Mouse (Mus musculus): ENCODE results near the gene Cav1.

Gene Cav1

DNA sequence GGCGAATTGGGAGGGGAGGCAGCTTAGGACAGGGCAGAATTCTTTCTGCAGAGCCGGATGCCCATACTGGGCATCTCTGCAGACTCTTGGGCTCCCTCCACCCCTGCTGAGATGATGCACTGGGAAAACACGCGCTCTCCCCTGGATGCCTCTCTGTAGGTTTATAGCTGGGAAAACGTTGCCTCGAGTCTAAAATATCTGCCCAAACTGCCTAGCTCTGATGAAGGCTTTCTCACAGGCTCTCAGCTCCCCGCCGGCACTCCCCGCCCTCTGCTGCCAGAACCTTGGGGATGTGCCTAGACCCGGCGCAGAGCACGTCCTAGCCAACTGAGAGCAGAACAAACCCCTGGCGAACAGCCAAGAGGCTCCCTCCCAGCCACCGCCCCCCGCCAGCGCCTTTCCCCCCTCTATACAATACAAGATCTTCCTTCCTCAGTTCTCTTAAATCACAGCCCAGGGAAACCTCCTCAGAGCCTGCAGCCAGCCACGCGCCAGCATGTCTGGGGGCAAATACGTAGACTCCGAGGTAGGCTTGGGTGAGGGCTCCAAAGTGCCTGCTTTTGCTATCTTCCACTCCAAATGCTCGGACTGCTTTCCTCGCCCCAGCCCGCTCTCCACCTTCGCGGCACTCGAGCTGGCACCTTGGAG, at the start of gene Cav1:
Gene Cav1 (plus strand): TSS at position 382 of the 648 bp plus-strand sequence.
- peak; percentile 76 for DNase-seq

GRCm38 (mm10) chr6:17258142-17258541, 48.0 kb upstream of the Cav1 start:
- DNase-seq: no peak

GRCm38 (mm10) chr6:17258911-17259310, 47.2 kb upstream of the Cav1 start:
- DNase-seq: no peak

DNA sequence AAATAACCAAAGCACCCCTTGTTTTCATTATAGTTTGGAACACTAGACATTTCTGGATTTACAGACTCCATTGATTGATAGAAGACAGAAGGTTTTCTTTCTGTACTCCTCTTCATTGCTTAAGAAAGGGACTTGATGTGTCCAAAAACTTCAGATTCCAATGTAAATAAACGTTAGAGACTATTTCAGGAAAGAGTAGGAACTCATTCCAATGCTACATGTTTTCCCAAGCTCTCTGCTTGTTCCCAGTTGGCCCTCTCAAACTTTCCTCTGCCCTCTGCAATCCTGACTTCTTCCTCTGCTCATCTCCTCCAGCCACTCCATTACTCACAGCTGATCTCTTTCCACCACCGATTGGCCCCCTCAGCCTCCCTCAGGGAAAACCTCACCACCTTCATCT, 43.3 kb upstream of the Cav1 start:
- no peak for DNase-seq

- no peak for DNase-seq
These were observed 41.1 kb upstream of the Cav1 start for GRCm38 (mm10) chr6:17265043-17265442.

DNA sequence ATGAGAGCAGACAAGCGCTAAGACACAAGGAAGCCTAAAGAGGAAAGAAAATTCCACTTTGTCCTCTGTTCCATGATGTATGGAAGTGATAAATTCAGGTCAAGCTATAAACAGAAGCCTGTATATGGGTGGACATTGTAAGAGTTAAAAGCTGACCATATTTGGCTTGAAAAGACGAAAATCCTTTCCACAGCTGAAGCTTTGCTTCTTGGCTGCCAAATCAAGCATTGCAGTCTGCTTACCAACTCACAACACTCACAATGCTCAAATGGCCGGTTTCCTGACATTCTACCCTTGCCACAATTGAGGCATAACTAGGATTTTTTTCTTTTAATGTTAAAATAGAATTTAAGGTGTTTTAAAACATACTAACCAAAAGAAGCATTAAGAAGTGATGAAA, 39.7 kb upstream of the Cav1 start:
- DNase-seq: no peak

- DNase-seq: no peak
These were observed 27.8 kb upstream of the Cav1 start for GRCm38 (mm10) chr6:17278366-17278765.

GRCm38 (mm10) chr6:17280939-17281756, 25.0 kb upstream of the Cav1 start, which contains the start of gene Cav2:
Gene Cav2 (plus strand): TSS chr6:17281185.
- DNase-seq: peak; percentile 70

DNA sequence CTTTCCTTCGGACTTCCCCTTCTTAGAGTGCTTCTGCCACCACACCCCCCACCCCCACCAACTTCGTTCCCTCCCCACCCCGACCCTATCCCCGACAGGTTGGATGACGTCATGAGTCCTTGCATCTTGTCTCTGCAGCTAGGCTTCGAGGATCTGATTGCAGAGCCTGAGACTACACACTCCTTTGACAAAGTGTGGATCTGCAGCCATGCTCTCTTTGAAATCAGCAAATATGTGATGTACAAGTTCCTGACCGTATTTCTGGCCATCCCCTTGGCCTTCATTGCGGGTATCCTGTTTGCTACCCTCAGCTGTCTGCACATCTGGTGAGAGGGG, 24.4 kb upstream of the Cav1 start:
- no peak for DNase-seq

DNA sequence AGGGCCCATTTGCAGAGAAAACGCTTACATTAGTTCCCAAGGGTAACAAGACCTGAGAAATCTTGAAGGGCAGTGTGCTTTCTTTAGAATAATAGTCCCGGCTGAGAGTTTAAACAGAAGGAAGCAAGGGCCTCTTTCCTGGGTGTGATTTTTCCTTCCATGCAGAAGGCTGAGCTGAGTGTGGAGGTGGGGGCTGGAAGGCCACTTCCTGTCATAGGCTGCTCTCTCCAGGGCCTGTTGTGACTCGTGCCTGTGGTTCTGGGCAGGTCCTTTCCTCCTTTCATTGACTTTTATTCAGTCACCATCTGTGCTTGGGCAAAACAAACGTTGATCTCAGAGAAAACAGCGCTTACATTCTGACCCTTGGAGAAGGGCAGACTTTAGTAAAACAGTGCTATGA, 24.0 kb upstream of the Cav1 start:
- no peak for DNase-seq

- no peak for DNase-seq
These were observed 22.3 kb upstream of the Cav1 start for GRCm38 (mm10) chr6:17283834-17284233.

GRCm38 (mm10) chr6:17286381-17286780, 19.8 kb upstream of the Cav1 start:
- no peak for DNase-seq

GRCm38 (mm10) chr6:17295116-17295515, 11.0 kb upstream of the Cav1 start:
- no peak for DNase-seq

DNA sequence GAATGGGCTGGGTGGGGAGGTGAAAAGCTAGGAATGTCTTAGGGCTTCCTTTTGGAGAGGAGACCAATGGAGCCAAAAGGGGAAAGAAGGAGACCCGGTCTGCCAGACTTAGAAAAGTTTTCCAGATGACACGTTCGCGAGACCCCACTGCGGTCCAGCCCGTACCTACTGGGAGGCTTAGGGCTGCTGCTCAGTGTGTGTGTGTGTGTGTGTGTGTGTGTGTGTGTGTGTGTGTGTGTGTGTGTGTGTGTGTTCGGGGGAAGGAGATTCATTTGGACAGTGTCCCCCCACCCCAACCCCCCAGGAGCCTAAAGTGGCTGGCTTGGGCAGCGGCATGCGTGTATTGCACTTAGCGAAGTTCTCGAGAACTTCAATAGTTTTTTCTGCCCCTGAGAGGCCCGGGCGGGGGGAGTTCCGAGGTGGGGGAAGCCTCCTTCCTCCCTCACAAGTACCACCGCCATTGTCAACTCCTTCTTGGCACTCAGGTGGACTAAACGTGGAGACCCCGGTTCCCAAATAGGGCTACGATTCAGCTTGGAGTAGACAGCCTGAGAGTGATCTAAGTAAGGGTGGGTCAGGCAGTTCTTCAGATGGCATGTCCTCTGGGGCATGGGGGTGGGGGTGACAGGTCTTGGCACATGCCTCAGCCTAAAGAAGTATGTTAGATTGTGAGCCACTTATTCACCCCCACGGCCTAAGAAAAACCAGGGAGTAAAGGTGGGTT, 629 bp downstream of the Cav1 start:
- peak; percentile 39 for DNase-seq

GRCm38 (mm10) chr6:17307461-17308115, 1.5 kb downstream of the Cav1 start:
- peak; percentile 73 for DNase-seq

- DNase-seq: no peak
These were observed 2.5 kb downstream of the Cav1 start for GRCm38 (mm10) chr6:17308661-17309060.

GRCm38 (mm10) chr6:17309260-17309659, 3.1 kb downstream of the Cav1 start:
- DNase-seq: no peak

GRCm38 (mm10) chr6:17314241-17314640, 8.1 kb downstream of the Cav1 start:
- no peak for DNase-seq

- no peak for DNase-seq
These were observed 8.8 kb downstream of the Cav1 start for GRCm38 (mm10) chr6:17314659-17315616.

GRCm38 (mm10) chr6:17316294-17317166, 10.4 kb downstream of the Cav1 start:
- DNase-seq: no peak

DNA sequence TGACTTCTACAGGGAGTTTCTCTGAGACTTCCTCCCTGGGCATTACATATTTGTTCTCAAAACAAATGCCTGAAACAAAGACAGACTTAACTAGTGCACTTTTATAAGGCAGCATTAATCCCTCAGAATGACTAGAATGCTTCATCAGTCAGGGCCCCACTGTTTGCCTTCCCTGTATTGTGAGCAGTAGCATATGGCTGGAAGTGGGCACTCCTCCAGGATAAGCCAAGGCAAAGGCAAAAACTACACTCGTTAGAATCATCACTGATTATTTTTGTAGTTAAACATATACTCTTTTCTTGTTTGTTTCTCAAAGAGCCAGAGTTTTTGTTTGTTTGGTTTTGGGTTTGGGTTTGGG, 11.0 kb downstream of the Cav1 start:
- DNase-seq: no peak

Data from retina, postnatal 1 day (tissue).